Comparison of ENCODE assay signal across 26 mouse cellular contexts in the genomic region with DNA sequence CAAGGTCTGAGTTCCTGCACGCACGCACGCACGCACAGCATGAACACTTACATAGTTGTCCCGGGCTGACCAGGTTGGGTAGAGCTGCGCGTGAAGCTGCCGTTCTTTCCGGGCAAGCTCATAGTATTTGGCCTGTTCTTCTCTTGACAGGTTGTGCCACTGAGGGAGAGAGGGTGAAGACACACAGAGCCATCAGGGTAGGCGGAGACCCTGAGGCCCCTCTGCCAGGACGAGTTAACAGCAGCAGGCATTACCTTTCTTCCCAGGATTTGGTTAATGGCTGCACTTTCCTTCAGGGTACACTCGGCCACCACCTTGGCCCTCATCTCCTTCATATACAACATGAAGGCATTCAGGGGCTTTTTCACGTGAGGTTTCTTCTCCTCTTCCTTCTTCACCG. TPM values are rescaled to one million over a fixed set of nuclear protein-coding genes. Genes with fewer than 3 reads are reported as not detected.
DNase-seq lines count a peak whose midpoint lies in the region; ATAC-seq lines count a peak whose summit lies in the region.
"Had no signal": no experiment of that assay in that cellular context is flagged by ENCODE, and none has a peak within 500 bp of the region (broad histone marks: within the 10 kb centered on the region; RNA-seq: fewer than 3 reads in every experiment).

No protein-coding gene starts in this region.

- H3K27me3 ChIP-seq in liver, embryonic 16.5 days (ENCODE audit: control insufficient read depth, insufficient read depth, low read depth, low read length), result no peaks in the 10 kb centered on the region
- H3K27me3 ChIP-seq in liver, embryonic 11.5 days (replicated peaks; ENCODE audit: control insufficient read depth, insufficient read depth, low read length), result no peaks in the 10 kb centered on the region
- H3K27me3 ChIP-seq in neural tube, embryonic 15.5 days (replicated peaks), result no peaks in the 10 kb centered on the region
- H3K27me3 ChIP-seq: embryonic facial prominence, embryonic 13.5 days; forebrain, embryonic 12.5 days; forebrain, embryonic 15.5 days; heart, embryonic 13.5 days had no signal

- no peak for ATAC-seq in liver, embryonic 16.5 days (ENCODE audit: low read depth)
- ATAC-seq in liver, embryonic 11.5 days (replicated peaks; ENCODE audit: low FRiP score), result no peak
- no peak for ATAC-seq in neural tube, embryonic 15.5 days (ENCODE audit: low FRiP score)
- ATAC-seq: activated CD4-positive, CD25-positive, alpha-beta regulatory T cell, adult 4 months; forebrain, embryonic 15.5 days had no signal

- H3K9me3 ChIP-seq in liver, embryonic 16.5 days (replicated peaks; ENCODE audit: control insufficient read depth, low read length), result no peaks in the 10 kb centered on the region
- no peaks in the 10 kb centered on the region for H3K9me3 ChIP-seq in liver, embryonic 11.5 days (ENCODE audit: control insufficient read depth, low read length)
- no peaks in the 10 kb centered on the region for H3K9me3 ChIP-seq in neural tube, embryonic 15.5 days (replicated peaks)
- H3K9me3 ChIP-seq: embryonic facial prominence, embryonic 10.5 days; embryonic facial prominence, embryonic 13.5 days; forebrain, embryonic 12.5 days; forebrain, embryonic 15.5 days; heart, embryonic 10.5 days; heart, embryonic 13.5 days had no signal

- H3K4me1 ChIP-seq in liver, embryonic 16.5 days (ENCODE audit: control insufficient read depth, low read depth, low read length), result no peaks in the 10 kb centered on the region; the same call in none of the 2 replicates
- H3K4me1 ChIP-seq in liver, embryonic 11.5 days (replicated peaks; ENCODE audit: control insufficient read depth, insufficient read depth, low read length), result peaks cover 4% of the 10 kb centered on the region; the same call in 1 of the 2 replicates
- H3K4me1 ChIP-seq in neural tube, embryonic 15.5 days, result no peaks in the 10 kb centered on the region
- H3K4me1 ChIP-seq: forebrain, embryonic 12.5 days; forebrain, embryonic 15.5 days; heart, embryonic 13.5 days had no signal

- DNase-seq in cerebellum, postnatal 14 days, result peak; percentile 59 to 64
- DNase-seq in cerebellum, adult 9-10 months, result no peak
- no peak for DNase-seq in liver, embryonic 11.5 days (ENCODE audit: low spot score)
- no peak for DNase-seq in neural tube, embryonic 10.5 days (ENCODE audit: extremely low spot score, low spot score)
- DNase-seq in retina, postnatal 1 day, result no peak
- DNase-seq: adrenal gland, adult 8-10 months; adrenal gland, postnatal 25 days; B cell, adult 2 months; cerebellum, adult 2 months; cerebellum, postnatal 36 days; embryo, embryonic 11 days; gastrocnemius, postnatal 36 days; heart, adult 2 months; heart, postnatal 14 days; heart, postnatal 4 days had no signal

- H3K9ac ChIP-seq in liver, embryonic 16.5 days (ENCODE audit: low read depth, low read length), result no peak overlapping the region
- no peak overlapping the region for H3K9ac ChIP-seq in liver, embryonic 11.5 days (ENCODE audit: low read depth, low read length)
- 0 out of 2 replicates have a peak overlapping the region, but pooled peaks have one; percentile 17 for H3K9ac ChIP-seq in neural tube, embryonic 15.5 days (replicated peaks)
- H3K9ac ChIP-seq: embryonic facial prominence, embryonic 13.5 days; forebrain, embryonic 12.5 days; forebrain, embryonic 15.5 days; heart, embryonic 13.5 days; hindbrain, embryonic 14.5 days had no signal

- no peak overlapping the region for H3K4me2 ChIP-seq in liver, embryonic 16.5 days (ENCODE audit: low read depth, low read length)
- no peak overlapping the region for H3K4me2 ChIP-seq in liver, embryonic 11.5 days
- no peak overlapping the region for H3K4me2 ChIP-seq in neural tube, embryonic 15.5 days
- H3K4me2 ChIP-seq: embryonic facial prominence, embryonic 13.5 days; forebrain, embryonic 12.5 days; forebrain, embryonic 15.5 days; heart, embryonic 13.5 days; hindbrain, embryonic 14.5 days had no signal

- WGBS in liver, embryonic 16.5 days (ENCODE audit: insufficient replicate concordance), result 73% methylated on average over 14 of the region's 14 CpGs
- WGBS in liver, embryonic 11.5 days, result 86% methylated on average over 14 of the region's 14 CpGs
- WGBS in neural tube, embryonic 15.5 days, result 90% methylated on average over 14 of the region's 14 CpGs

- H3K27ac ChIP-seq in liver, embryonic 16.5 days (ENCODE audit: low read length), result 0 out of 2 replicates have a peak overlapping the region, but pooled peaks have one; percentile 7
- no peak overlapping the region for H3K27ac ChIP-seq in liver, embryonic 11.5 days (ENCODE audit: low read depth, low read length)
- no peak overlapping the region for H3K27ac ChIP-seq in neural tube, embryonic 15.5 days (replicated peaks)
- H3K27ac ChIP-seq: embryonic facial prominence, embryonic 10.5 days; embryonic facial prominence, embryonic 13.5 days; forebrain, embryonic 12.5 days; forebrain, embryonic 15.5 days; heart, adult 2 months; heart, embryonic 10.5 days; heart, embryonic 13.5 days; hindbrain, embryonic 14.5 days had no signal

- no peak overlapping the region for H3K4me3 ChIP-seq in liver, embryonic 16.5 days (ENCODE audit: low read depth, low read length)
- no peak overlapping the region for H3K4me3 ChIP-seq in liver, embryonic 11.5 days (ENCODE audit: low read depth, low read length)
- H3K4me3 ChIP-seq in neural tube, embryonic 15.5 days (replicated peaks), result no peak overlapping the region
- H3K4me3 ChIP-seq: embryonic facial prominence, embryonic 10.5 days; embryonic facial prominence, embryonic 13.5 days; erythroblast, embryonic 14.5 days; forebrain, embryonic 12.5 days; forebrain, embryonic 15.5 days; heart, adult 2 months; heart, embryonic 10.5 days; heart, embryonic 13.5 days had no signal

- H3K36me3 ChIP-seq in liver, embryonic 16.5 days (ENCODE audit: control insufficient read depth, insufficient read depth), result no peaks in the 10 kb centered on the region
- peaks cover 2% of the 10 kb centered on the region; the same call in 1 of the 2 replicates for H3K36me3 ChIP-seq in liver, embryonic 11.5 days (ENCODE audit: control insufficient read depth, insufficient read depth, low read length)
- no peaks in the 10 kb centered on the region for H3K36me3 ChIP-seq in neural tube, embryonic 15.5 days
- H3K36me3 ChIP-seq: forebrain, embryonic 15.5 days had no signal

RNA-seq across cellular contexts. Expression of gene Tgoln1, which starts 14.2 kb away (rescaled TPM):
- 15.5 and 16.8 TPM in 2 replicates for polyA plus RNA-seq in liver, embryonic 16.5 days (2015; fragmentation: Nextera tagmentation; extraction: Ambion mirVana)
- polyA plus RNA-seq in liver, embryonic 11.5 days (2014; fragmentation: Nextera tagmentation; extraction: Ambion mirVana), result 28.4 and 30.3 TPM in 2 replicates
- polyA plus RNA-seq in neural tube, embryonic 15.5 days (2015; fragmentation: Nextera tagmentation; extraction: Ambion mirVana), result 36.3 and 38.0 TPM in 2 replicates

RNA-seq across cellular contexts. Expression of gene Retsat, which starts 32.7 kb away (rescaled TPM):
- polyA plus RNA-seq in liver, embryonic 16.5 days (2015; fragmentation: Nextera tagmentation; extraction: Ambion mirVana), result 17.6 and 21.5 TPM in 2 replicates
- polyA plus RNA-seq in liver, embryonic 11.5 days (2014; fragmentation: Nextera tagmentation; extraction: Ambion mirVana), result 26.0 and 28.4 TPM in 2 replicates
- polyA plus RNA-seq in neural tube, embryonic 15.5 days (2015; fragmentation: Nextera tagmentation; extraction: Ambion mirVana), result 4.9 and 8.2 TPM in 2 replicates

RNA-seq across cellular contexts. Expression of gene Elmod3, which starts 32.7 kb away (rescaled TPM):
- polyA plus RNA-seq in liver, embryonic 16.5 days (2015; fragmentation: Nextera tagmentation; extraction: Ambion mirVana), result 4.5 and 4.7 TPM in 2 replicates
- polyA plus RNA-seq in liver, embryonic 11.5 days (2014; fragmentation: Nextera tagmentation; extraction: Ambion mirVana), result 12.3 and 13.4 TPM in 2 replicates
- polyA plus RNA-seq in neural tube, embryonic 15.5 days (2015; fragmentation: Nextera tagmentation; extraction: Ambion mirVana), result 14.3 and 16.6 TPM in 2 replicates

Comparison
In these comparisons a context has a peak if more than half of its experiments do, and no peak if none do; other contexts are left out.
1. DNase-seq: peak in cerebellum, postnatal 14 days (2 of 2); none in cerebellum, adult 9-10 months (single experiment), liver, embryonic 11.5 days (single experiment), neural tube, embryonic 10.5 days (single experiment) and retina, postnatal 1 day (single experiment).